Mouse (Mus musculus) heart, postnatal 25 days (tissue): ENCODE data around the gene Fam240b. TPM values are rescaled to one million over a fixed set of nuclear protein-coding genes. Genes with fewer than 3 reads are reported as not detected.
"Not testable (repeated sequence)": the region's sequence is repeated elsewhere in the genome, so short reads cannot be mapped to it uniquely, and the experiment has no call there.

Experiments used
- DNase-seq: peaks from one replicate; pipeline ENCODE4 v3.0.0; 2022; ENCODE audit warnings: low spot score
- intact Hi-C: fragments of 180-260 bp; cut with DNase I; formaldehyde crosslinking; loops from one replicate; pipeline ENCODE4 v1.15.1; 2025
- total RNA-seq, 2 experiments: library from RNA; stranded (reverse); gene quantifications; 2 replicates each; pipeline ENCODE4 v1.2.3; 2021

Gene Fam240b
- total RNA-seq, result not detected

DNA sequence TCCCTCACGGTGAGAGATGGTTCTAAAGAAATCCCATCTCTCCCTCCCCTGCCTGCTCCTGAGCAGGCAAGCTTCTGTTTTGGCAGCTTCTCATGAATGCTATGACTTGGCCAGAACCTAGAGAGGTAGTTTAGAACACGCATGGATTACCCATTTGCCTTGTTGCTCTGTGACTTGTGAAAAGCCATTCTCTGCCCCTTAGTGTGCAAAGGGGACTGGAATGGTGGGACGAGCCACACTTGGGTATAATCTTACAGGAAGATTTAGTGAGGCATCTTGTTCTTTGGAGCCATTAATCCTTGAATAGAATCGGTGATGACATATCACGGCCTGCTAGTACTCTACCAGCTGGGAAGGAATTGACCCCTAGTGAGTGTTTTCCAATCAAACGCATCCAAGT lies at the start of gene Fam240b:
Gene Fam240b, minus strand, starts transcription at position 101 of the 400 bp plus-strand sequence.
- intact Hi-C loops, result no loop called here
- no peak for DNase-seq

DNA sequence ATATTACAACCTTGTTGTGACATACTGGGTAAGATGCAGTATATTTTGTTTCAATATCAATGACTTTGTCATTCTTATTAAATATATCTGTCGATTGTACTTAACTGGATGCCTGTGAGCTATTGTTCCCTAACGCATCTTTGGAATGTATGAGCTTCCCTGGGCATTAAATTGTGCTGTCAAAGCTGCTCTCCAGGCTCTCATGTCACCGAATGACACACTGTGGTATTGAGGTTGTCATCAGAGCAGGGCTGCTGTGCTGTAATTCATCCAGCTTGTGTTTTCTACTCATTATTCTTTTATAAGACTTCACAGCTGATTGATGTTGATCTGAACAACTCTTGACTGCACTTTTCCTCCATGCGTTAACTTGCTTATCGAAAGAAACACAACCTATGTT lies 32.5 kb upstream of the Fam240b start:
- DNase-seq, result no peak
- intact Hi-C loops, result no loop called here

DNA sequence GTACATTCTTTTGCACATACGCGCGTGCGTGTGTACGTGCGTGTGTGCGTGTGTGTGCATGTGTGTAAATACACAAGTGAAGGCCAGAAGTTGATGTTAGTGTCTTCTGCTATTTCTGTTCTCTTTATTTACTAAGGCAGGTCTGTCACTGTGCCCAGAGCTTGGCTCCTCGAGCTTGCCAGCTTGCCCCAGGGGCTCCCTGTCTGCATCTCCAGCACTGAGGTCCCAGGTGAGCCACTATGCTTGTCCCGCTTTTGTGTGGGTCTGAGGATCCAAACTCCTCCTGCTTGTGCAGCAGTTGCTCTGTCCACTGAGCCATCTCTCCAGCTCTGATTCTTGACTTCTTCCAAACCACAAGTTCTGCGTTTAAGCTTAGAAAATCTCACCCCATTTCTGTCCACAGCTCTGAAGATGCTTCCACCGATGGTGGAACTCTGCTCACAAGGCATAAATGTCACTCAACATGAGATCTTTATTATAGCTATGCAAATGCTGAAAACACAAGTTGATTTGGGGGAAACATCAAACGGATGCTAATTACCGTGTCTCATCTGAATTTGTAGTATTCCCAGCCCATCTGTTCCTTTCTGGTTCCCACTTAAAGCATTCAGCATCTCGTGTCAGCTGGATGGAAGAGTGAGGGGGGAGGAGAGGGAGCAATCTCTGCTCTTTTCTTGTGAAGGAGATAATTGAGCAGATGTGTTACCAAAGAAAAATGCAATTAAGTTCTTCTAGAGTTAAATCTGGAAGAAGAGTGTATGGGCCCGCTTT lies 29.1 kb upstream of the Fam240b start:
- DNase-seq, result no peak
- intact Hi-C loops, result no loop called here

DNA sequence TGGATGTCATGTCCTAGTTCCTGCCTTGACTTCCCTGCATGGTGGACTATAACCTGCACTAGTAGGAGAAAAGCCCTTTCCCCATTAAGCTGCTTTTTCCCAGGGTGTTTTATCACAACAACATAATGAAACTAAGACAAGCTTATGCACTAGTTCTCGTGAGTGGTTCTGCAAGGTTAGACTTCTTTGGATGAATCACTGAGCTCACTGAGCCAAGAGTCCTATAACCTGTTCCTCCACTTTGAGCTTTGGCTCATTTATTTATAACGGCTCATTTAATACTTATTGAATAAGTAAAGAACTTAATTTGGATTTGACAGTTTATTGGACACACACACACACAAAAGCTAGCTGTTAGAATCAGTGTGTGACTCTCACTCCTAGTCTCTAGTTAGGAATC lies 16.7 kb upstream of the Fam240b start:
- no peak for DNase-seq
- intact Hi-C loops, result no loop called here

DNA sequence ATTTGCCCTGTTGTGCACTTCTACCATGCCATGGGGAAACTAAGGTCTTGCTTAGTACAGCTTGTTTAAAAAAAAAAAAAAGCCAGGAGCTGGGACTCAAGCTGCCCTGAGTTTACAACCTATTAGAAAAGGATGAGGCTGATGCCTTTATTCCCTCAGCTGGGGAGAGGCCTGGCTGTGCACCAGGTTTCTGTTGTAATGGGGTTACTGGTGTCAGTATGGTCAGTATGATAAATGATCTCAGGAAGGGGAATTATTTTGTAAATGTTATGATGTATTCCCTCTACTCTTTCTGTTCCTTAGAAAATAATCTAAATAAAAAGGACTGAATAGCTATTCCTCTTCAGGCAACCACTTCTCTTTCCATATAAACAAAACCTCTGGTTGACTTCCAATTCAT lies 14.0 kb upstream of the Fam240b start:
- intact Hi-C loops, result no loop called here

DNA sequence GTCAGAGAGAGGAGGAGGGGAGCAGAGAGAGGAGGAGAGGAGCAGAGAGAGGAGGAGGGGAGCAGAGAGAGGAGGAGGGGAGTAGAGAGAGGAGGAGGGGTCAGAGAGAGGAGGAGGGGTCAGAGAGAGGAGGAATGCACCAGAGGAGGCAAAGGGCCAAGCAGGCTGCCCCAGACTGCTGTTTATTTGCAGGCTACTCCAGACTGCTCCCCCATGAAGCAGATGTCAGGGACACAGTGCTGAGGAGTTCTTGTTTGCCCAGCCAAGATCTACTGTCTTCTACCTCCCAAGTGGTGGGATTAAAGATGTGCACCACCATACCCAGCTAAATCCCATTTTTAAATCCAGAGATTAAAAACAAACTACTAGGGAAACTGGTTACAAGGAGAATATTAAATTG lies 9.8 kb upstream of the Fam240b start:
- intact Hi-C loops, result no loop called here
- no peak for DNase-seq

More for the DNA sequence above, 14.0 kb upstream of the Fam240b start:
- no peak for DNase-seq

DNA sequence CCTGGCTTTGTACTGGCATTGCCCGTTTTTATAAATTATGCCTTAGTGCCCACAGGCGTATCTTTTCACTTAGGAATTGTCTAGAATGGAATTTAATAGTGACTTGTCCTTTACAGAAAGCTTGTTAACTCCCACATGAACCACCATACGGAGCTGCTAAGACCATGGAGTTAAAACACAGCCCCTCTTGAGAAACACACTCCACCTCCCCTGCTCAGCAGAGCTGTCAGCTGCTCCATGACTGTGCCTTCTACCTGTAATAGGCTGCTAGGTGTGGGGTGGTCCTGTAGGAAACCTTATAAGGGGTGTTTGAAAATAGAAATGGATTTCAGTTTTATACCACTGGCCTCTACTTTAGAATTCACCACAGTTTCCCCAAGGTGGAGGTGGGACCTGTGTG lies 5.2 kb upstream of the Fam240b start:
- intact Hi-C loops, result no loop called here
- DNase-seq, result no peak

DNA sequence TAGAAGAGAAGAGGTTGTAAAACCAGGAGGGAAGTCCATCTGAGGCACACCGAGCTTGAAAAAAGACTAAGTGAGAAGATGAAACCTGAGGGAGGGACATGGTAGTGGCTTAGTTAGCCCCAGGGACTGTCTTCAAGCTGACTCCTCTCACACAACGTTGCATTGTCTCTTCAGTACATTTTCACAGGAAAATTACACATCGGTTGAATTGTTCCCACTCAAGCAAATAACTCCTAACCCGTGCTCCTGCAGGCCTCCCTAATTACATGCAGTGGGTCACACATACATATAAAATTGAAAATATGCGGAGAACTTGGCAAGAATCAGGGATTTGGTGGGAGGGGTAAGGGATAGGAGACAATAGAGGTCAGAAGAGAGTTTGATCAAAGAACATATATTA lies 4.0 kb downstream of the Fam240b start:
- no peak for DNase-seq
- intact Hi-C loops, result no loop called here

DNA sequence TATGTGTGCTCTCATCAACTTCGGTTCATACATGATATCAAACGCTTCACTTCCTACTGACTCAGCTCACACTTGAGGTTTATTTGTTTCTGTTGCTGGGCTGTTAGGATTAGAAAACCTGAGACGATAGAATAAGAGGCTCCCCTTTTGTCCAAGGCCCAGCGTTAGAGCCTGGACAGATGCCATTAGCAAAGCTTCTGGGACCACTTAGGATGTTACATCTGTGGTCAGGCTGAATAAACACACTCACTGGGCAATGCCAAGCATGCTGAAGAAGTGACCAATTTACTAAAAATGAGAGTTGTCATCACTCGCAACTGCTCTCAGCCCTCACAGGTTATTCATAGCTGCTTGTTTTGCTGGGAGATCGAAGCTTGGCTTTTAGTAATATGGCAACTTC lies 7.7 kb downstream of the Fam240b start:
- intact Hi-C loops, result no loop called here
- DNase-seq, result no peak

DNA sequence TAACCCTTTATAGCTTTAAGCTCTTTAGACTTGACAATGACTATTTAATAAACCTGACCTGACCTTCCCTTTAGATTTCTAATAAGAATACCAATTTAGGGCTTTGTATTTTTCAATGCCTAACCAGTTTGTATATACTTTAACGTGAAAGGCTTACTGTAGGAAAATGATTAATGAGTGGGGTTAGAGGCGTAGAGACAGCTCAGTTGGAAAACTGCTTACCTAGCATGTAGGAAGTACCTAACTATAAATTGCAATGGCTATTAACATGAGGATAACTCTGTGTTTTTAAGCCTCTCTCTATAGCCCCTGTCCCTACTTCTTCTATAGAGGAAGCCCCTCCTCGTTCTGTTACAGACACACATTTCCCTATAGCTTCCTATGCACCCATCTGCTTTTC lies 17.6 kb downstream of the Fam240b start:
- intact Hi-C loops, result no loop called here
- DNase-seq, result no peak

DNA sequence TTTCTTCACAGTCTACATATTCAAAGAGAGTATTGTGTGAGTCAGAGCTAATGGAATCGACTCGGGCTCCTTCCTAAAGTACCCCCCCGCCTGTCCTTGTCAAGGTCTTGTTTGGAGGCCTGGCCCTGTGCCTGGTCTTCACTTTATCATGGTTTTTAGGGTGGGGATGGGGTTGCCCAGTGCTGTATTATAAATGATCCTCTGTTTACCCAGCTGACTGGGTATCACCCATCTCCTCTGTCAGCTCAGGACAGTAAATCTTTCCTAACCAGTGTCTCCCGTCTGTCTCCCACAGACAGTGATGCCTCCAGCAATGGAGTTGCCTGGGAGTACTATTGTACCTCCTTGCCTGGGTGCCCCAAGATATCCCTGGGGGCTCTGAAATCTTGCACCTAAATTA lies 19.6 kb downstream of the Fam240b start:
- DNase-seq, result no peak
- intact Hi-C loops, result no loop called here

DNA sequence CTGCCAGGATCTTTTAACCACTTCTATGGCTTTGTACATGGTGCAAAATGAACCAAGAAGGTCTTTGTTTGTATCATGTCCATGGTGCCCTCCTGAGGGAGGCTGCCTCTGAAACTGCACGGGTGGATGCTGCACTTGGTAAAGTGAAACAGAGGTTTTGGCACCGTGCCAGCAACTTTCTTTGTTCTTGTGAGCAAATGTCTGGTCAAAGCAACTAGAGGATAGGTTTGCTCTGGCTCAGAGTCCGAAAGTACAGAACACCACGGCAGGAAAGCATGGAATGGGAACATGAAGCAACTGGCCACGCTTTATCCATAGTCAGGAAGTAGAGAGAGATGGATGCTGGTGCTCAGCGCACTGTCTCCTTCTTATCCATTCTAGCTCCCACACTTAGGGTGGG lies 29.7 kb downstream of the Fam240b start:
- no peak for DNase-seq
- intact Hi-C loops, result no loop called here

DNA sequence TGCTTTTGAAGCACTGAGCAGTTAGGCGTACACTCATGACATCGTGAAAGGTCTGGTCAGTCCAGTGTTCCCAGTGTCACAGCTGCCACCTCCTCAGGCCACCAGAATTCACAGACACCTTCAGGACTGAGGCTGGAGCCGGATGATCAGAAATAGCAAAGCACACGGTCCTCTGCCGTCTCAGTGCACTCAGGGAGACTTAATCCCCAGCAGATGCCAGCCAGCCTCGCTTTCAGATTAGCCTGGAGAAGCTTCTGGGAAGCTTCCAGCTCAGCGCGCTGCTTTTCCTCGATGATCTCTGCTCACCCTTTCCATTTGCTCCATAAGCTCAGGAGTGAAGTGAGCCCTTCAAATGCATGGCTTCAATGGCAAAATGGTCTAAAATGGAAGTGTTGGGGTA lies 32.4 kb downstream of the Fam240b start:
- intact Hi-C loops, result no loop called here

DNA sequence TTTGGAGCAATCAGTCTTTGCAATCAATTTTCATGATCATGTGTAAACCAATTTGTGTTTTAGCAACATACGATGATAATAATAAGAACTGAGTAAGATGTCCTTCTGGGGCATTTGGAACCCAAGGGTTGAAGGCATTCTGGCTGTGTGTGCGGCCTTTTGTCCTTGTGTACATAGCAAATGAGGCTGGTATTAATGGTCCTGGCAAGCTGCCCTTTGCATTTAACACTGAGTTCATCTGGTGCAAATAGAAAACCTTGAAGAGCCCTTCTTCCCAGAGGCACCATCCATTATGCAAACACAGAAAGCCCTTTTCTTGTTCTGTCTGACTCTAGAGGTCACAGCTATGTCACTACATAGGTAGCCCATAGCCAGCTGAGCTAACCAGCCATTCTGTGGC lies 35.0 kb downstream of the Fam240b start:
- intact Hi-C loops, result no loop called here
- no peak for DNase-seq

More for the DNA sequence above, 32.4 kb downstream of the Fam240b start:
- no peak for DNase-seq

DNA sequence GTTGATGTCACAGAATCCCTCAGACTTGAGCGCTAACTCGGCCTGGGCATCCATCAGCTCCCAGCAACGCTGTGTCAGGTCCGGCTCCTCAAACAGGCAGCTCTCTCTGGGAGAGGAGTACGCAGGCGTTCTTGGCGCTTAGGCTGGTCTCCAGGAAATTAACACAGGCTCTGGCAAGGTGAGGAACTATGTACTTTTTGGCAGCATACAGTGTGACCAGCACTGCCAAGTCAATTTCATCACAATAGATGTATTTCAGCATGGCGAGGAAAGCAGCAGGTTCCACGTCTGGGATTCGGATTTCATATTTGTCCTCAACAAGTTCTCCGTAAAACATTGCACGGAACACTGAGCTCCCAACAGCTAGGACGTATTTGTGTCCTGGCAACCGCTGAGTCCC lies 39.4 kb downstream of the Fam240b start:
- DNase-seq, result no peak
- intact Hi-C loops, result no loop called here

DNA sequence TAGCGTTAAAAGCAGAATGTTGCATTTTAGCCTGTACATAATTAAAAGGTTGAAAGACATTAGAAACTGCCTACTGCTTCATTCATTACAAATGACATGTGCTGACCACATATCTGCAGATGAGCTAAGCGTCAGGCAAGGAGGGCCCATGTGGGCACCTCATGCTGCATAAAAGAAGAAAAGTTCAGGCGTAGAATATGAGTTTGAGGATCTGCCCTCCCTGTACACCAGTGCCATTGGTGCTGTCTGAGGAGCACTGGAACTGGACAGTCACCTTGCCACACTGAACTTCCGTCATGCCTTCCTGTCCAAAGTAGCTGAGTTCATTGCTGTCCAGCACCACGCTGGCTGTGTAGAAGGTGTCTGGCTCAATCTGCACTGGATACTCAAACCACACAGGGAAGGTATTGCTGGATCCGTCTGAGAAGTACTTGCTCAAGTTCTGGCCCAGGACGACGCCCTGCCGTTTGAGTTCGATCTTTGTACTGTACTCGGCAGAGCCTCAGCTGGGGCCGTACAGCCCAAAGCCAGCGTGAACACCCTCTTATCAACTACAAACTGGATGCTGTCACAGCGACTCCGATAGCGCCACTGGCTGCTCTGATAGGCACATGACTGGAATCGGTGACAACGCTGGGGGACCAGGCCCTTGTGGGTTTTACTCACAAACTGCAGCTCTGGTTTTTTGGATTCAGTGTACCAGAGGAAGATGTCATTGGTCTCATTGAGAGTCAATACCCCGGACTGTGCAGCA lies 40.2 kb downstream of the Fam240b start:
- DNase-seq, intact Hi-C loops: not testable (repeated sequence)

DNA sequence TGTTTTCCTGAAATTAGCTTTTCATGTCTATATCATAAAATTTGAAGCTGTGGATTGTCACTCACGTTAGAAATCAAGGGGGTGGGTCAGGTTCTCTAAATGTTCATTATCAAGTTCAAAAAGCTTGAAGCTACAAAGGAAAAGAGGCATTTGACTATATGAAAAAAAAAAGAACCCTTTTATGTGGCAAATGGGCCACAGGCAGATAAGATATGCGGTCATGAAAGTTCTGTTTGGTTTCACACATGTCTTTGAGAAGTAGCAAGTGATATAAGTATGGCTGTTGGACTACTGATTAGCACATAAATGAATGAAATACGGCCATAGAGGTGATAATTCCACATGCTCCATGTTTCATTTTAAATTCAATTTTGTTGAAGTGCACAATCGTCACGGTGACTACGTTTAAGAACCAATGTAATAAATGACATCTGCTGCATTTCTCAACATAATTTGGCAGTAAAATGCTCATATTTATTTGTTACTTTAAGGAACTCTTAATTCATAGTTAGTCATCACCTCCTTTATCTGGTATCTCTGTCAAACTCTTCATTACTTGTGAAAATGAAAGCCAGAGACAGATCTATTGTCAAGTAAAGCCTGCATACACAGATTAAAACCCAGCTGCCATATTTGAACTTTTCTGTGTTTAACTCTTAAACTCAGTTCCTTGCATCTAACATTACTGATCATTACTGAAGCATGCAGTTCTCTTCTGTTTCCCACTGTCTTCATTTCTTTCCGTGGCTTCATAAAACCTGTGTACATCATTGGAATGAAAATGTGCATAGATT lies 47.4 kb downstream of the Fam240b start:
- intact Hi-C loops, result no loop called here
- DNase-seq, result no peak

DNA sequence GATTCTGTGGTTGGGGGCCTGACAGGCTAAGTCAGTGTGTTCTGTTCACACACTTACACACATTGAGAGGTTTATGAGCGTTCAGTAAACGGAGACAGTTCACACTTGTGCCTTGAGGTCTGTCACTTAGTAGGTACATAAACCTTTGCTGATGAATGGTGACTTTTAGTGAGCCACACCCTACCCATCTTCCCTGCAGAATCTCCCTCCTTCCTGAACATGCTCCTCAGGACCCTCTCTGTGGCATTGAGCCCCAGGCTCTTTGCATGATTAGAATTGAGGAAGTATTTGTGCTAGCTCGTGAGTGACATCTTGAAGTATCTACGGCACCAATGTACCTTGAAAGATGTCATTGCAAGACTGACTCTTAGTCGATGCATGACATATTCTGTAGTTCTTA lies 48.9 kb downstream of the Fam240b start:
- no peak for DNase-seq
- intact Hi-C loops, result loop anchor here (10.0 kb wide), 2 partner anchors 126 to 676 kb away; no protein-coding TSS in a partner anchor

DNA sequence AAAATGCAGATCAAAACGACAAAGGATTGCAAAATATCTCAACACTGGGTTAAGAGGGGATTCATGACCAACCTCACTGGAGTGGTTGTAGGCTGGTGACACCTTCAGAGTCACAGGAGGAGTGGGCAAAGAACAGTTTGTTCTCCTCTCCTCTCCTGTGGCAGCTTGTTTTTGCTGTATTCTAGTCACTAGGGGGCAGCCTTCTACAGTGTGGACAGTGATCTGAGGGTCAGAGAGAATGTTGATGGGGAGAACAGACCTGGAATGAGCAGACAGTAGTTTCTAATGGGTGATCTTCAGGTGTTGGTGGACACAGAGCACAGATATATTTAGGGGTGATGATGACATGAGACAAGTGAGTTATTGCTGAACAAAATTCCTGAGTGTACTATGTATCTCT lies 49.6 kb downstream of the Fam240b start:
- intact Hi-C loops, result loop anchor here (10.0 kb wide), 2 partner anchors 127 to 677 kb away; no protein-coding TSS in a partner anchor
- DNase-seq, result no peak

DNA sequence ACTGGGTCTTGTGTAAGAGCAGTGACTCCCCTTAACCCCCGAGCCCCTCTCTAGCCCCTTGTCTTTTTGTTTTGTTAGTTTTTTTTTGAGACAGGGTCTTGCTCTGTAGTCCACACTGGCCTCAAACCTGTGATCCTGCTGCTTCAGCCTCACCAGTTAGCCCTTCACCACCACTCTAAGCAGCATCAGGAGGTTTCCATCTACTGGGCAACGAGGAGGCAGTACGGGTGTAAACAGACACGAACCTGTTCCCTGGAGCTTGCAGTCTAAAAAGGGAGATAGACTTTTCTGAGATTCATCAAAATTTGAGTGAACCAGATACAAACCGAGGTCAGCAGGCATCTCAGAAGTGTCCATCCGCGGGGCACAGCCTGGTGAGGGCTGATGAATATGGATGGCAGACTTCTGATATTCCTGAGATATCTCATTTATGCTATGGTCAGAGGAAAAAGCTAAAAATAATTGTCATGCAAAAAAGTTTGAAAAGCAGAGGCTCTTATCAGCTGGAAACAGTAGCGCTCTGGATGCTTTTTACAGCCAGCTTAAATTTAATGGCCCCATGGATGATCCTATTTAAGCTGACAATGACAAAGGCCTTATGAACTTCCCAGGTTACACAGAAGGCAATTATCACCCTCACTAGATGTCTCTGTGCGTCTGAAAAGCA lies 52.2 kb downstream of the Fam240b start:
- intact Hi-C loops, result loop anchor here (10.0 kb wide), 2 partner anchors 129 to 679 kb away; no protein-coding TSS in a partner anchor
- DNase-seq, result no peak
